Mouse (Mus musculus) myocyte (in vitro differentiated cells): Measurements from ENCODE around the gene Klhl11. TPM values are rescaled to one million over a fixed set of nuclear protein-coding genes. Genes with fewer than 3 reads are reported as not detected.

ENCODE experiments used
- polyA plus RNA-seq: library from polyadenylated mRNA; unstranded; fragments of >200 nt; fragmentation: generic; extraction: Trizol; gene quantifications from one replicate; pipeline ENCODE4 v1.2.1, GENCODE M21; 2012; ENCODE audit warnings: missing spikeins

Gene Klhl11
- polyA plus RNA-seq, 1 experiment, result 3.6 TPM

Other genes starting within 250 kb of the Klhl11 start
- gene Krt16, start 223.8 kb downstream of the Klhl11 start, polyA plus RNA-seq, result 0.10 TPM
- gene Krt17, start 211.7 kb downstream of the Klhl11 start, polyA plus RNA-seq, result not detected
- not detected for gene Krt42, start 202.9 kb downstream of the Klhl11 start, polyA plus RNA-seq
- gene Eif1, start 152.9 kb downstream of the Klhl11 start, polyA plus RNA-seq, result 1,731 TPM
- gene Gast, start 138.3 kb downstream of the Klhl11 start, polyA plus RNA-seq, result not detected
- 1.0 TPM for gene Hap1, start 116.6 kb downstream of the Klhl11 start, polyA plus RNA-seq
- gene Jup, start 75.0 kb downstream of the Klhl11 start, polyA plus RNA-seq, result 161 TPM
- gene P3h4, start 57.9 kb downstream of the Klhl11 start, polyA plus RNA-seq, result 115 TPM
- 162 TPM for gene Fkbp10, start 57.0 kb downstream of the Klhl11 start, polyA plus RNA-seq
- gene Nt5c3b, start 30.9 kb downstream of the Klhl11 start, polyA plus RNA-seq, result 47.6 TPM
- gene Klhl10, start 30.8 kb downstream of the Klhl11 start, polyA plus RNA-seq, result 0.20 TPM
- 95.5 TPM for gene Acly, start 55.3 kb upstream of the Klhl11 start, polyA plus RNA-seq
- gene Ttc25, start 72.9 kb upstream of the Klhl11 start, polyA plus RNA-seq, result 0.71 TPM
- gene Cnp, start 102.2 kb upstream of the Klhl11 start, polyA plus RNA-seq, result 18.5 TPM
- 130 TPM for gene Nkiras2, start 146.5 kb upstream of the Klhl11 start, polyA plus RNA-seq
- gene Dnajc7, start 147.4 kb upstream of the Klhl11 start, polyA plus RNA-seq, result 113 TPM
- gene Zfp385c, start 219.7 kb upstream of the Klhl11 start, polyA plus RNA-seq, result 0.24 TPM
- gene Dhx58, start 231.5 kb upstream of the Klhl11 start, polyA plus RNA-seq, result 0.40 TPM
- 29.9 TPM for gene Kat2a, start 239.7 kb upstream of the Klhl11 start, polyA plus RNA-seq
- 0.23 TPM for gene Hspb9, start 241.1 kb upstream of the Klhl11 start, polyA plus RNA-seq